Mouse (Mus musculus): ENCODE data around the gene Rere.
"Not testable (repeated sequence)": the region's sequence is repeated elsewhere in the genome, so short reads cannot be mapped to it uniquely, and the experiment has no call there.

Rere gene

DNA sequence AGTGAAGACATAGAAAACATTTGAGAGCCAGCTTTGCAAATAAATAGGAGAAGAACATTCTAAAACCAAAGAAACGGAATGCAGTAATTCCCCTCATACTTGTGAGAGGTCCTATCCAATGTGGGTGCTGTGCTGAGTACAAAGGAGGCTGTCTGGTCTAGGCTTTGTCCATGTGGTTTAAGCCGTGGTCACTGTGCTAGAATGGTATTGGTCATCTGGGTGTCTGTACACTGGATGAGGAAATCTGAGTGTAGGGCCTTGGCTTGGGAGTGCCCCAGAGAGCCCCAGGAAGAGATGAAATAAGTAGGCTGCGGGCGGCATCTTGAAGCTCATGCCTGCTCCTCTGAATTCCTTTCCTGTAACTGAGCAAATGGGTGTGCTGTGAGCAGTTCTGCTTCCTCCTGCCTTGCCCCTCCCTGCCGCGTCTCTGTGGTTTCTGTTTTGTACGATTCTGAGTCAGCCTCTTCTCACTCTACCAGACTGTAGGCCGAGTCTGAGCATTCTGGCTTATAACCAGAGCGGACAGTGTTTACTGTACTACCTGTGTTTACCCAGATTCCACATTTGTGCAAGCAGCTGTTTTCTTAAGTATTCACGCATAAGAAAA lies 263.3 kb downstream of the Rere start:
- no peak for DNase-seq (ENCODE audit: low read depth, low spot score)

DNA sequence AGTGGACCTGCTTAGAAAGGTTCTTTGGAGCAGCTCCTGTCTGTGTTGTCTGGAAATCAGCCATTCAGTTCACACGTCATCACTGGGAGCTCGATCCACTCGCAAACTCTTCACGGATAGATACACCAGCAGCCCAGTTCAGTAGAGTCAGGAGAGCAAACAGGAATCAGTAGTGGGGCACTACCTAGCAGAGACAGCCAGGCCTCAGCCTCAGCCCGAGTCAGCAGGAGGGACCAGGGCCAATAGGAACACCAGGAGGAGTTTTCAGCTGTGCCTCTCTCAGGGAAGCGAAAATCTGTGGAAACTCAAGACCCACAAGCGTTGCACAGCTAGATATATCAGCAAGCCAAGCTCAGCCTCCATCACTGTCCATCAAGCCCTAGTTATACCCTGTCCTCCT lies 264.3 kb downstream of the Rere start:
- DNase-seq (ENCODE audit: low read depth, low spot score) = no peak

- DNase-seq (ENCODE audit: low read depth, low spot score) = not testable (repeated sequence)
Measured at GRCm38 (mm10) chr4:150546296-150546695, 264.9 kb downstream of the Rere start.

DNA sequence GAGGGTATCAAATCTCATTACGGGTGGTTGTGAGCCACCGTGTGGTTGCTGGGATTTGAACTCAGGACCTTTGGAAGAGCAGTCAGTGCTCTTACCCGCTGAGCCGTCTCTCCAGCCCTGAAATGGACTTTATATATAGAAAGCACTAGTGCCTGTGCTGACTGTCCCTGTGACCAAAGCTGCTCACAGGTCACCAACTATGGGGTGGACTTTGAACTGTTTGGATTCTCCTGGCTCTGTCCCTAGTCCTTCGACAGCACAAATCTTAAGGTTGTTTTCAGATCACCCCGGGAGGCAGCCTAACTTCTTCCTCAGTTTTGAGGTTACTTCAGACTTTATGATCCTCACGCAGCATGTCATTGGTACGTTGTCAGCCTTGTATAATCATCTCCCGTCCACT lies 267.9 kb downstream of the Rere start:
- DNase-seq (ENCODE audit: low read depth, low spot score) = no peak

DNA sequence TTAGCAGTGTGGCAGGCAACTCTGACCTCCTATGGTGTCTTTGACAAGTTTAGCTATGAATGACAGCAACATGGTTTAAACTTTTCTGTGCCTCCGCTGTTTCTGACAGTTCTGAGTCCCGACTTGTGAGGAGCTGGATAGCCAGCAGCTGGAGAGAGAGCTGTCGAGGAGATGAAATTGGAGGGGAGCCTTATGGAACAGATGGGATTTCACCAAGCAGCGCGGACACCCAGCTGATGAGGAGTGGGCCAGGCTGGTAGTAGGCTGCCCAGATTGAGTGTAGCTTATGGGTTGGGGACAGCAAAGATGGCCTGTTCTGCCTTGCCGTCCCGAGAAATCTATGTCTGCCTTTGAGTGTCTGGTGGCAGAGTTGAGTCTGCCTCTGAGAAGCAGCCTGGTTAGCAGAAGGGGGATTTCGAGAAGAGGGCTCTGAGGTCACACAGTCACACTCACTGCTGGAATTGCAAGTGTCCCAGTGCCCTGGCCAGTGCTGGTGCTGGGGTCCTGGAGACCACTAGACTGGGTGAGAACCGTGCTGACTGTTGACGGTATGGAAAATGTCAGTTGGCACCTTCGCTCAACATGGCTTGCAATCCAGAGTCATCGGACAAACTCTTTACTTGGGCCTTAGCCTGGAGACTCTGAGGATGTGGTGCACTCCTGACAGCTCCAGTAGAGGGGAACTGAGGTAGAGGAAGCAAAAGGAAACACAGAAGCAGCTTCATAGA lies 268.7 kb downstream of the Rere start:
- no peak for DNase-seq (ENCODE audit: low read depth, low spot score)

GRCm38 (mm10) chr4:150551390-150551789 lies 269.9 kb downstream of the Rere start:
- no peak for DNase-seq (ENCODE audit: low read depth, low spot score)

DNA sequence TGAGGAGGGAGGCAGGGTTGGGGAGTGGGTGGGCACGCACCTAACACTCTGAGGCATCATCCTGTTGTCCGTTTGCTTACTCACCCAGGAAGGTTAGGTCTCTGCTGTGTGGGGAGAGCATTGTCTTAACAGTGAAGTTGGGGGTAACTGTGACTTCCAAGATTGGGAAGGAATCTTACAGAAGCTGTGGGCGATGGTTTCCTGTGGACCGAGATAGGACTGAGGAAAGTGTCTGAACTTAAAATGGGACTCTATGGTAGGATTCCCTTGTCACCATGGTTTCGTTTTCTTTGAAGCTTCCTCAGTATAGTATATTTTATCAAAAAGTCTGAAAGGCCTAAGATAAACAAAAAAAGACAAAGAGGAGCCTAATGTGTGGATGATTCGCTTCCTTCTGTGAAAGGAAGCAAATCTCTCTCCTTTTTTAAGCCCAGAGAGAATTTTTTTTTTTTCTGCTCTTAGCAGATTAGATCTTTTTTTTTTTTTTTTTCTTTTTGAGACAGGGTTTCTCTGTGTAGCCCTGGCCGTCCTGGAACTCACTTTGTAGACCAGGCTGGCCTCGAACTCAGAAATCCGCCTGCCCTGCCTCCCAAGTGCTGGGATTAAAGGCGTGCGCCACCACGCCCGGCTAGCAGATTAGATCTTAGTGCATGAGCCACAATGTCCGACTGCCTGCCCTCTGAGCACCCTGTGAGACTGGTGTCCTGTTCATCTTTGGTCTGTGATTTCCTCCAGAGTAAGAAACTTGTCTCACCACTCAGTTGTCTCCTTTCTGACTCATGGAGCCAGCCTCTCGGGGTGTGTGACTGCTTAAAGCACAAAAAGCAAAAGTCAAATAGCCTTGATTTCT lies 271.5 kb downstream of the Rere start:
- DNase-seq (ENCODE audit: low read depth, low spot score) = no peak

DNA sequence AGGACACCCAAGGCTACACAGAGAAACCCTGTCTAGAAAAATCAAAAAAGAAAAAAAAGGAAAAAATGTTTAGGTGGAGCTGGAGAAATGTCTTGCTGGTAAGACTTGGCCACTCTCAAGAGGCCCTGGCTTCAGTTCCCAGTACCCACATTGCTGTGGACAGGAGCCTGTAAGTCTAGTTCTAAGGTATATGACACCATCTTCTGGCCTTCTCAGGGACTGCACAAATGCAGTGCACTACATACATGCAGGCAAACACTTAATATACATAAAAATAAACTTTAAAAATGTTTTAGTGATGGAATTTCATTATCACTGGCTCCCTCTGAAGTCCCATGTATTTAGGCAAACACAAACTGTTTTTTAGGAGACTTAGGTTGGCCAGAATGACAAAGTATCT lies 274.3 kb downstream of the Rere start:
- DNase-seq (ENCODE audit: low read depth, low spot score) = no peak

DNA sequence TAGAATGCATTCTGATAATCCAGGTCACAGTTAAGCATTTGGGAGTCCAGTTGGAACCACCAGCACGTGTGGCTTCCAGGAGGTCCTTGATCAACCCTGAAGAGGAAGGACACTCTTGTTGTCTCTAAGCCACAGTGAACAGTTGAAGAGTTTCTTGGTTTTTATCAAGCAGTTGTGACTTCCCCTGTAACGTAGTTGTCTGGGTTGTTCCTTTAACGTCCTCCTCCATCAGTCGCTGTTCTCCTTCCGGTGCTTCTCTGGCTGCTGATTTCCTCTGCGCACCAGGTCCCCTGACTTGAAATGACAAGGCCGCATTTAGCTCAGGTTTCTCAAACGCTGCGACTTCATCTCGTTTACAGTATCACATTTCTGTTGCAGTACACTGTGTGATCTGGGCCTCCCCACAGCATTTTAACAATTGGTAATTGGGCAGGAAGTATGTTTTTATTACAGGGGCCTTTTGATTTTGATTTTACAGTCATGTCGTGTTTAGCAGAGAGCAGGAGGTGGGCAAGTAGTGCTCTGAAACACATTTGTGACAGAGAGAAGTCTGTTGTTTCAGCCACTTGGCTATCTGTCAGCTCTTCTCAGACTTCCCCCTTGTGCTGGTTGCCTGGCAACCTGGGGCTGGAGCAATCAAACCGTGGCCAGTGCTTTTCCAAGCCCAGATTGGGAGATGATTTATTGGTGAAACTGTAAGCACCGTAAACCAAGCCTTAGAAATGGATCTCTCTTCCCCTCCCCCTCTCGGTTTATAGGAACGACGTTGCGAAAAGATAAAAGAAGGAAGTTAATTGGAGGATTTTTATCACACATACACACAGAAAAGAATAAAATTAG lies 275.2 kb downstream of the Rere start:
- peak; percentile 78 for DNase-seq (ENCODE audit: low read depth, low spot score)

DNA sequence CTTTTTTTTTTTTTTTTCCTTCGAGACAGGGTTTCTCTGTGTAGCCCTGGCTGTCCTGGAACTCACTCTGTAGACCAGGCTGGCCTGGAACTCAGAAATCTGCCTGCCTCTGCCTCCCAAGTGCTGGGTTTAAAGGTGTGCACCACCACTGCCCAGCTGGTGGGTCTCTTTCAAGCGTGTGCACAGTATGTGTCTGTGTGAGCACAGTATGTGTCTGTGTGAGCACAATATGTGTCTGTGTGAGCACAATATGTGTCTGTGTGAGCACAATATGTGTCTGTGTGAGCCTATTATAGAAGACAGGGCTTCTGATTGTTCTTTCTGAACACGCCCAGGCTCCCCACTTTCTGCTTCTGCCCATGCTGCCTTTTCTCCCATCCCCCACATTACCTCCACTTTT lies 275.8 kb downstream of the Rere start:
- not testable (repeated sequence) for DNase-seq (ENCODE audit: low read depth, low spot score)

DNA sequence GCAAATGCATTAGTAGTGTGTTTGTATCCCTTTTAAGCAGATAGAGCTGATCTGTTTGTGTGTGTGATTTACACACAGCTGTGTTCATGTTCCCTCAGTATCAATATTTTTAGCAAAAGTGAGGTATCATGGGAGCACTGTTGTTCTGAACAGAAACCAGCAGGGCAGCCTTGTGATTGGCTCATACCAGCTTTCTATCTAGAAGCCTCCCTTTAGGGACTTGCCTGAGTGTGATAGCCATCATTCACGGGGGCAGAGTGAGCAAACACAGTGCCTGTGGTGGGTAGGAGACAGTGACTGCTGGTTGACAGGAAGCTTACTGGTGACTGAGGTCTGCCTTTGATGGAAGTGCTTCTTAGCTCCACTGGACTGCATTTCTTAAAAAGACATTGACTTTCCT lies 276.5 kb downstream of the Rere start:
- DNase-seq (ENCODE audit: low read depth, low spot score) = no peak

DNA sequence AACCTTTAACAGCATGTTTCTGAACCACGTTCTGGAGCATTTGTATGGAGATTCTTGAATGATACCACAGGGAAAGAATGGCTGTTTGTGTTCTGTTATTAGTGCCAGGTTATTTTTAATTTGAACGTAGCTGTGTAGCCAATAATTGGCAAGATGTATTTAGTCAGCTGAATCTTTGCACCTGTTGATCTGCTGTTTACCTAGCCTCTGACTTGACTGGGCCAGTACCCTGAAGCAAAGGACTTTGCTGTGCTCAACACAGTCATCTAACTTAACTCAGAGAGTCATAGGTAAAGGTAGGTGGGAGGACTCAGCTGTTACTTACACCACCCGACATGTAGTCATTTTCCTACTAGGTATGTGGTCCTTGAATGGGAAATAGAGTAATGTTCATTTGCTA lies 278.1 kb downstream of the Rere start:
- DNase-seq (ENCODE audit: low read depth, low spot score) = no peak

- DNase-seq (ENCODE audit: low read depth, low spot score) = no peak
Measured at GRCm38 (mm10) chr4:150563281-150563680, 281.8 kb downstream of the Rere start.

DNA sequence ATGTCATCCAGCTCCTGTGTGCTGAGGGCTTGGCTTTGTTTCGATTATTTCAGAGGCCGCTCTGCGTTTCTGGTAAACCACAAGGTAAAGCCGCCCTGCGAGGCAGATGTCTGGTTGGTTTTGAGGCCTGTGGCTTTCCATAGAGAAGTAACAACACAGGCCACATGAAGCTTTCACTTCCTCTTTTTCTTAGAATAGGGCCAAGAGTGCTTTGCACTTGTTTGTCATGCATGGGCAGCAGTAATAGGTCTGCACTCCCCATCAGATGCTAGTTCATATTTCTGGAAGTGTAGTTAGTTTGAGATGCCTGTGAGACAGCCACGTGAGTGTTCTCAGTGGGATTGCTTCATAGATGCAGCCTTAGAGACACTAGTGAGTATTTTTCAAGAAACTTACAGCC lies 284.7 kb downstream of the Rere start:
- no peak for DNase-seq (ENCODE audit: low read depth, low spot score)

DNA sequence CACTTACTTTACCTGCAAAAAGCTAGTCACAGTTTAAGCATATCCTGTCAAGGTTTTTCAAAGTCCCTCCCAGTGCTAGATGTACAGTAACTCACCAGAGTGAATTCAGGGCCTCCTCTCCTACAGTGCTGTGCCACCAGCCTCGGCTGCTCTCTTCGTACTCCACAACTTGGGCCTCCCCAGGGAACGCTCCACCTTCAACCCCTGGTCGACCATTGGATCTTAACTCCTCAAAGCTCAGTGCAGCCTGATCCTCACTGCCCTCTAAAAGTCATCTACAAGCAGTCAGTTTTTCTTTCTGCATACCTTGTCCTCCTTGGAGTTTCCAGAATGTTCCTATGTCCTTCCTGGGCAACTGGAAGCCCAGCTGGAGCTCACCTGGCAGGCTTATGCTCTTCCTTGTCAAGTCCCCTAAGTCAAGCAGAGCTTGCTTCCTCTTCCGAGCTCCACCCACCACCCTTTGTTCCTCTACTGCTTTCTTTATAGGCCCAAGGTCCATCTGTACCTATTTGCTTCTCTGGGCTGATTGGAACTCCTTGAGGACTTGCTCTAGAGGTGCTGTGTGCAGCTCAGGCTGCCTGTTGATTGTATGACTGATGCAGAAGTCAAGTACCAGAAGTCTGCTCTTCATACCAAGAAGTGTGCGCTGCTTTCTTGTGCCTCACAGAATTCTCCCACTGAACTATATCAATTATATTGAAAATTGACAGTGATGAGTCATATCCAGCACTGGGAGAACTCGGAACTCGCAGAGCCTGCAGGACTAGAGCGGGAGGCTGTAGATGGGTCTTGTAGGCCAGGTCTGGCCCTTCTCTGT lies 287.1 kb downstream of the Rere start:
- DNase-seq (ENCODE audit: low read depth, low spot score) = no peak

GRCm38 (mm10) chr4:150569135-150569833 lies 287.8 kb downstream of the Rere start:
- DNase-seq (ENCODE audit: low read depth, low spot score) = peak; percentile 62

GRCm38 (mm10) chr4:150569834-150570571 lies 288.6 kb downstream of the Rere start:
- peak; percentile 52 for DNase-seq (ENCODE audit: low read depth, low spot score)

GRCm38 (mm10) chr4:150570793-150571192 lies 289.3 kb downstream of the Rere start:
- no peak for DNase-seq (ENCODE audit: low read depth, low spot score)

DNA sequence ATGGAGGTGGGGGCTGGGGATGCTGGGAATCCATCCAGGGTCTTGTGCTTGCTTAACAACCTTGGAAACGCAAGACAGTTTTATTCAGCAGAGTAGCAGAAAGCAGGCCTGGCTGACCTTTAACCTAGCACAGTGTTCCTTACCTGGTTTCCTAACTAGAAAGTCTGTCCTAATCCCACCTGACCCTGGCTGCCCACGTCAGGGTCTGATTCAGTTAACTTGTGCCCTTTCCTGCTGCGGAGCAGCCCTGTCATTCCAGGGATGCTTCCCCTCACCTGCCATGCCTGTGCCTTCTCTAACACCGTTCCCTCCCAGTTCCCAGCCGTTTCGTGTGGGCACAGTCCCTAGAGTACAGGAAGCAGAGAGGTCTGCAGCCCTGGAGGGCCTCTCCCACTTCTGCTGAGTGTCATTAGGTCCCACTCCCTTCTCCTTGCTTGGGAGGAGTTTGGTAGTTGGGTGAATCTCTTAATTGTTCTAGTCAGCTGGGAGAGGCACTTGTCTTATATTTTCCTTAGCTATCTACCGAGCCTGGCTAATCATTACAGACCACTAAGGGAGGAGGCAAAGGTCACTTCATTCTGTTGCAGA lies 290.8 kb downstream of the Rere start:
- DNase-seq (ENCODE audit: low read depth, low spot score) = no peak
